Mouse (Mus musculus) megakaryocyte, embryonic 14.5 days (primary cell): ENCODE measurements around the gene Myh15.

ENCODE experiments used
- FLI1 ChIP-seq: IDR thresholded peaks from 2 replicates; pipeline ENCODE4 v1.6.1; 2012; ENCODE audit warnings: low read length, inconsistent platforms, mixed read lengths
- GATA1 ChIP-seq: IDR thresholded peaks from 3 replicates; pipeline ENCODE4 v1.6.1; 2012; ENCODE audit warnings: mixed read lengths, low read length, inconsistent platforms, borderline replicate concordance

DNA sequence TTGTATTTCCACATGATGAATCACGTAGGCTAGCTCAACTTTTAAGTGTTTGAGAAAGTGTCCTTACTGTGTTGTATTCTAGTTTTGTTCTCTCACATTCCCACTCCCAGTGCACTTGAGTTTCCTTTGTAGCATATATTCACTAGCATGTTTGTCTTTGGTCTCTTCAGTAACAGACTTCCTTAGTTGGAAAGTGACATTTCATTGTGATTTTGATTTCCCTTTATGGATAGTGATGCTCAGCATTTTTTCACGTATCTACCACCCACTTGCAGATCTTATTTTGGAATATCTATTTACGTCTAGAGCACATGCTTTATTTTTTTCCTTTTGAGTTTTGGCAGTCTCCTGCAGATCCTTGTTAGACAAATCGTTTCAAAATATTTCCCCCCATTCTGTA, 19.5 kb upstream of the Myh15 start:
- TF ChIP-seq GATA1 (no peak), FLI1 (no peak)
